Mouse (Mus musculus): ENCODE data around the gene Calr4. TPM values are rescaled to one million over a fixed set of nuclear protein-coding genes. Genes with fewer than 3 reads are reported as not detected.

The Calr4 gene
- polyA plus RNA-seq (2012; rRNA removed): 0.74 and 0.75 TPM in 2 replicates

GRCm38 (mm10) chr4:109234185-109234584, at the start of gene Calr4:
TSS of gene Calr4 (plus strand) at chr4:109234485.

DNA sequence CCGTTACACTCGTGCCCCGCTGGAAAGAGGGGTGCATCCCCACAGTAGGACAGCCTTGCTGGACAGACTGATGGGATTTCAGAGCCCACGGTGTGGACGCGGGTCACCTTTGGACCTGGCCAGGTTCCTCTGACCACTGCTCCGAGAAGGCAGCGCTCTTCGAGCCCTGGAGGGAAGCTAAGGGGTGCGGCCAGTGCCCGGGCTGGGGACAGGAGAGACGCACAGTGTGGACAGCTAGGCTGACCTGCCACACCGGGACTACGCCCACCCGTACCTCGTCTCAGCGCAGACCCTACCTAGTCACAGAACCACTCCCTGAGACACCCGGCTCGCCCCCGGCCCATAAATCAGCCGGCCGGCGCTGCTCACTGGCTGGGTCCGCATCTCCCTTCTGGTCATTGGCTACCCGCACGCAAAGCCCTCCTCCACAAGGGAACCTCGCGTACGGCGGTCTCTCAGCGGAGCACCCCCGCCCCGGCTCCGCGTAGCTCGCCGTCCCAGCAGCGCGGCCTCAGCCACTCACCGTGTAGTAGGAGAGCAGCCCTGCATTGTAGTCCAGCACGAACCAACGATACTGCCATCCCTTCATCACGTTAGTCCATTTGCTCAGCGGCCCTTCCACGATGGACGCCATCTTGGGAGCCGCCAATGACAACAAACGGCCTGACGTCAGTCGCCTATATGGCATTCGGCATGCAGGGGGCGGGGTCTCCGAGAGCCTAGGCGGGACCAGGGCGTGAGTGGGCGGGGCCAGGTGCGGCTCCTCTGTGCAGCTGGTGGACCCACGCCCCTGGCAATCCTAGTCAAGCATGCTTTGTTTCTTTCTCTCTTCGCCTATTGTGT, 32.5 kb upstream of the Calr4 start, which contains the start of gene Osbpl9:
Gene Osbpl9, minus strand, starts transcription at position 691 of the 843 bp plus-strand sequence.

DNA sequence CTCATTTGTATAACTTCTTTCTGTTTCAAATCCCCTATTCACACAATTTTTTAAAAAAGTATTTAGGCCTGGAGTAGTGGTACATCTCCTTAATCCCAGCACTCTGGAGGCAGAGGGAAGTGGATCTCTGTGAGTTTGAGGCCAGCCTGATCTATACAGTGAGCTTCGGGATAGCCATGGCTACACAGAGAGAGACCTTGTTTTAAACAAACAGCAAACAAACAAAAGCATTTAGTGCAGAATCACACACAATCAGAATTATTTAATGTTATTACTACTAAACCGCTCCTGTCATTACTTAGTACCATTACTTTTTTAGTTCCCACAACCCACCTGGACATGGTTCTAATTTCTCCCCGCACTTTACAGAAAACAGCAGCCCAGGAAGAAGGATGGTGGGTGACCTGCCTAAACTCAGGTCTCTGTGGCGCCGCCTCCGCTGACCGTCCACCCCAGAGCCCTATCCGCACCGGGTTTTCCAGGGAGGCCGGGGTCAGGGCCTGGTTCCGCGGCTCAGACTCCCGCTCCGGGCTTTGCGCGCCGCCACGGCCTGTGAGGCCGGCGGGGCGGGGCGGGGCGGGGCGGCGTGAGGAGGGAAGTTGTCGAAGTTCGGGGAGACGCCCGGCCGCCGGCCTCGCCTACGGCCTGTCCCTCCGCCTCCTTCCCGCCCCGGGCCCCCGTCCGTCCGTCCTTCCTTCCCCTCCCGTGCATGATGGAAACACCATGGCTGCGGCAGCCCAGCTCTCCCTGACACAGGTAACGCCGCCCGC, 45.6 kb downstream of the Calr4 start, which contains the start of gene Eps15:
Gene Eps15, plus strand, starts transcription at position 580 of the 770 bp plus-strand sequence.

Other genes starting within 250 kb of the Calr4 start
- 136 and 144 TPM in 2 replicates for gene Nrd1, start 233.8 kb upstream of the Calr4 start, polyA plus RNA-seq (2012; rRNA removed)
- 96.6 and 102 TPM in 2 replicates for gene Osbpl9, start 32.2 kb upstream of the Calr4 start, polyA plus RNA-seq (2012; rRNA removed)
- 54.2 and 57.2 TPM in 2 replicates for gene Eps15, start 45.8 kb downstream of the Calr4 start, polyA plus RNA-seq (2012; rRNA removed)
- 1.2 and 2.3 TPM in 2 replicates for gene Ttc39a, start 172.1 kb downstream of the Calr4 start, polyA plus RNA-seq (2012; rRNA removed)

Data from central nervous system, embryonic 14 days (tissue).